Mouse (Mus musculus) kidney, postnatal 36 days (tissue): ENCODE measurements around the gene Plekhj1.

Experiments used
- DNase-seq, 2 experiments: peaks; one replicate each; pipeline ENCODE4 v3.0.0; 2021 to 2022; ENCODE audit warnings: mixed read lengths in 2 of 2

Gene Plekhj1

DNA sequence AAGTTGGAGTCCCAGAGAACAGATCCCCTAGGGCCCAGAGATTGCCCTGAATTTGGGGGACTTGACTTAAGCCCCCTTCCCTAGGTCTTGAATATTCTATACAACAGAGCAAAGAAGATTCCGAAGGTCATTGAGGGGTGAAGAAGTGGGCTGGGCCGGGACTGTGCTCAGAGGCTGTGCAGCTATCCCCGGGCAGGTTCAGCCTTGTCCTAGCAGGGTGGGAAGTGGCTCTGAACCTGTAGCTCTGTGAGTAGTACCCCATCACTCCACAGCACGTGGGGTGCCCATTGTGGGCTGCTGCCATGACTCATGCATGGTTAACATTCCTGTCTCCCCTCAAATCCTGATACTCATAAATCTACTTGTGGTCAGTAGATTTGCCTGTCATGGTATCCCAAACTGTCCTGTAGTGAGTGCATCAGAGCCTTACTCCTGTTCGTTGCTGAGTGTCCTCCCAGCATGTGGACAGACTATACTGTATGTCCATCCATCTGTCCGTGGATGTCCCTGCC, 22.0 kb downstream of the Plekhj1 start:
- DNase-seq = no peak

- DNase-seq = no peak
Measured at GRCm38 (mm10) chr10:80775731-80776130, 22.7 kb downstream of the Plekhj1 start.

DNA sequence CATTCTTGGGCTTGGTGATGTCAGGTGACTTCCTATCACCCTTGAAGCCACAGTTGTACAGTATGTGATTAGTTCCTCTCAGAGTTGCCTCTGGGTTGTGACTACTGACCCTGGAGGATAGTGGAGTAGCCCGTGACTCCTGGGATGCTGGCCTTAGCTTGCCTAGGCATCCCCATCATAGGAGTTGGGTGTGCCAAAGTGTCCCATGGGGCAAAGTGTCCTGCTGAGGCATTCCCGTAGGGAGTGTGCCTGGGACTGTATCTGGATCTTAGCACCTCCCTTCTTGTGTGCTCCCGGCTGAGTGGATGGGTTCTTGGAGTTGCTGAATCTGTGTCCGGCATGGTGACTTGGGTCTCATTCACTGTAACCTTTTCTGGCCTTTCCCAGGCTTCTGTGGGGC, 23.4 kb downstream of the Plekhj1 start:
- no peak for DNase-seq

- peak; percentile 69 to 86 for DNase-seq
Measured at GRCm38 (mm10) chr10:80774549-80774948, 23.9 kb downstream of the Plekhj1 start.

- no peak for DNase-seq
Measured at GRCm38 (mm10) chr10:80773816-80774215, 24.6 kb downstream of the Plekhj1 start.

- DNase-seq = no peak
Measured at GRCm38 (mm10) chr10:80768365-80768764, 30.1 kb downstream of the Plekhj1 start.

DNA sequence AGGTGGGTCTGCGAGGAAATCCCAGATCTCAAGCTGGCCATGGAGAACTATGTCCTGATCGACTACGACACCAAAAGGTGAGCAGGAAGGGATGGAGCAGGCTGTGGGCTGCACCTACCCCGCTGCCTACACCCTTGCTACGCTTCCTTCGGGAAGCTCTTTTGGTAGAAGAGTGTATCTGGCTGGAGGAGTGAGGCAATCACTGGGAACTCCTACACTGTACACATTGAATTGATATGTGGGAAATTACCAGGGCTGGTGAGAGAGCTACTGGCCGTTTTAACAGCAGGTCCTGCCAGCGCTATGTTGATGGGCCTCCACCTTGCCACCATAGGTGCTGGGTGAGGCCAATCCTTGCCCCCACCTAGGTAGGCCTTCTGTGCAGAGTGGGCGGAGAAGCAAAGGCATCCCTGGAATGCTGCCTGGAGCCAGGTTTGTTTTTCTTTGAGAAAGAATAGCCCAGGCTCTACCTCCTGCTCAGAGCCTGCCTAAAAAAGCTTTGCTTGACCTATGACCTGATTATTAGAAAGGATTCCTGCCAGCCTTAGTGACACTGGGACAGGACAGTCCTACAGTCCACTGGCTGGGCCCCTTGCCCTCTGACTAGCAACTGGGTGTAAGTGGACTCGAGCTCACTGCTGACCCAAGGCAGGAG, 32.1 kb downstream of the Plekhj1 start:
- DNase-seq = peak; percentile 61 to 64

- no peak for DNase-seq
Measured at GRCm38 (mm10) chr10:80765746-80766145, 32.7 kb downstream of the Plekhj1 start.

DNA sequence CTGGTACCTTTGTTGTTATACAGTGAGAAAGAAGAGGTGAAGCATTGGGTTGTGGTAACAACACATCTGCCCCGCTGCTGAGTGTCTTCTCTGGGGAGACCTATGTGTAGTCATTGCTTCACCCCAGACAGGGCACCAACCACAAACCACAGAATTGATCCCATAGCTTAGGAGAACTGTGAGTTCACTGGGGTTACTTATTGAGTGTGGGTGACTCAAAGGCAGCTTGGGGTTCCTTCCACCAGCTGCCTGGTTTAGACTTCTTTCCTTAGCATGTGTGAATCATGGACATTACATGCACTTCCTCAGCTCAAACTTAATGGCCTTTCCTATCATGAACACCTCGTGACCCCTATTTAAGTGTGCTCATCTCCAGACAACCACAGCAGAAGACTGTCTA, 34.9 kb downstream of the Plekhj1 start:
- DNase-seq = no peak

DNA sequence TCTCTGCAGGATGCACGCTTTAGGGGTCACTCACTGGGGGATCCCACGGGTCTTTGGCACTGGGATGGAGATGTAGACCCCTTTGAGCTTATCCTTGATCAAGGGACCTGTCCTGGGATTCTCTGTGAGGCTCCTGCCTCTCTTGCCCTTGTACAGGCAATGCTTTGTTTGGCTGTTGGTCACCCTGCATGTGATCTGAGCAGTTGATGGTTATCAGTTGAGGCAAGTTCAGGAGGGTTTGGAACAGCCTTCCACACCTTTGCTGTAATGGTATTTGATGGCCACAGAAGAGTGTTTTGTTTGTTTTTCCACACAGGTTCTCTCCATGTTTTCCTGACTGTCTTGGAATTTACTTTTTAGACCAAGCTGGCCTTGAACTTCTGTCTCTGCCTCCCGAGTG, 36.6 kb downstream of the Plekhj1 start:
- no peak for DNase-seq

DNA sequence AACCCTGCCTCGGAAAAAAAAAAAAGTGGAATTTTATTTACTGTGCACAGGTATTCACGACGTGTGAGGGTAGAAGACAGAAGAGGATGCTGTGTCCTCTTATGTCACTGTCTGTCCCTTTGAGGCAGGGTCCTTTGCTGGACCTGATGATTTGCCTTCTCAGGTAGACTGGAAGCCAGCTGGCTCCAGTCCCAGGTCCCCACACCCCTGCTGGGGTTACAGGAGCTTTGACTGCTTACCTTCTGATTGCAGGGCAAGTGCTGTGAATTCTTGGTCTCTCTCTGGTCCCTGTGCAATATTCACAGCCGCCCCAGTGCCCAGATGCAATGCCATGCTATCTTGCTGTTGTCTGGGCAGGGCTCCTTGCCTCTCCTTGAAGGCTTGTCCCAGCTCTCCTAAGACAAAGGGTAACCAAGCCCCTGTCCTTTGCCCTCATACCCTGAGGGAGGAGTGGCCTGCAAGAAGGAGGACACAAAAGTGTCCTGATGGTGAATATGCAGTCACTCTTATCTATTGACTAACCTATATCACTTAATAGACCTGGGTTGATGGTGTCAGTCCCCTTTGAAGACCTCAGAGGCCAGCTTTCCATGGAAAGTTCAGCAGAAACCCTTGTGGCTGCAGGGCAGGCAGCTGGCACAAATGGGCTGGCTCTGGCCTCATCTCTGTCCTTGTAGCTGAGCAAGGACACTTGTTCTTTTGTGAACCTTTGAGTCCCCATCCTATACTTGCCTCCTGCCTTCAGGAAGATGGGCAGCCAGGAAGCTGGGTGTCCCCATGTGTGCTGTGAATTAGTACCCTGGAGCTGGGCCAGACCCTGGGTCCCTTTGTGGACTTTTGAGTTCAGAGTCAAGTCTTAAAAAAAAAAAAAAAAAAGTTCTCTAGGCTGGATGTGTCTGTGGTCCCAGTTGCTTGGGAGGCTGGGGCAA, 37.6 kb downstream of the Plekhj1 start:
- DNase-seq = peak; percentile 60 to 77

DNA sequence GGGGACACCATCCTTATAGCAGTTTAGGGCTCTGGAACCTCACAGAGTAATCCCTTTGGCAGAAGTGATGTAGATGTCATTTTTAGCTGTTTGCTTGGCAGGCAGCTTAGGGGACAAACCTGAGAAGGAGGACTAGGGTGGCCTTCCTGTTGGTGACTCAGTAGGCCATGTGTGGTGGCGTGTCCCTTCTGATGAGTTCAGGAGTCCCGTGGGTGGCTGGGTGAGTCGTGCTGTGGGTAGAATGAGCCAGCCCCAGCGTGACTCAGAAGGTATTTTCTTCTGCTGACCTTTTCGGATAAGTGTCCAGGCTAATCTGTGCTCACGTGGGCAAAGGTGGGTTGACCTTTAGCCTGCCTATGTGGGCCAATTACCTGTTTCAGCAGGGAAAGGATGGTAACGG, 39.8 kb downstream of the Plekhj1 start:
- no peak for DNase-seq

DNA sequence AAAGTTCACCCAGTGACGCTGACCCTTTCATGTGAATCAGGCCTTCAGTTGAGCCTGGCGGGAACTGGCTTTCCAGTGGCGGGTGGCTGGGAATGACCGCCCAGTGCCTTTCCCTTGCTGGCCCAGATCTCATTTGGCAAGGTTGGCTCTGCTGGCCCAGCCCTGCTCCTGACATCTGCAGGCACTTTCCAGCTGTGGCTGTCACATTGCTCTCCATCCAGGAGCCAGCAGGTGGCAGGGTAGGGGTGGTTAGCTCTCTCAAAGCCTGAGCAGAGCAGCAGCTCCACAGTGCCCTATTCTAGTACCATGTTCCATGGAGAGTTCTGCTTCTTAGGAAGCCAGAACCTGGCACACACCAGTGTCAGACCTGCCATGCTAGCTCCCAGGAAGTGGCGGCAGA, 40.7 kb downstream of the Plekhj1 start:
- peak; percentile 88 to 91 for DNase-seq

- peak in 1 of 2 experiments; percentile 20 for DNase-seq
Measured at GRCm38 (mm10) chr10:80756967-80757366, 41.5 kb downstream of the Plekhj1 start.

DNA sequence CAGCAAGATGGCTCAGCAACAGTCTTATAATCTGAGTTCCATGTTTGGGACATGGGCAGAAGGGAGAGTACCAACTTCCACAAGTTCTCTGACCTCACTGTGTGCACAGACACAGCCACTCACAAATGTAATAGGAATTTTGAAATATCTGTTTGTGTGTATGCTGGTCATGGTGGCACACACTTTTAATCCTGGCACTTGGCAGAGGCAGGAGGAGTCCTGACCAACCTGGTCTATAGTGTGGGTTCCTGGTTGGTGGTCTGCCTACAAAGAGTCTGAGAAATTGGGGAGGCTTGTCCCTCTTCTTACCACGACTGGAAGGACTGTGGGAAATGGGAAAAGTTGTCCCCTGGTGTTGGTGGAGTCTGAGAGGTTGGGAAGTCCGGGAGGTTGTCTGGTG, 41.9 kb downstream of the Plekhj1 start:
- no peak for DNase-seq

GRCm38 (mm10) chr10:80756099-80756498, 42.3 kb downstream of the Plekhj1 start:
- DNase-seq = peak in 1 of 2 experiments; percentile 35

- no peak for DNase-seq
Measured at GRCm38 (mm10) chr10:80755291-80756015, 43.0 kb downstream of the Plekhj1 start.

GRCm38 (mm10) chr10:80754594-80755290, 43.7 kb downstream of the Plekhj1 start, which contains the start of gene Dot1l:
Dot1l (plus strand) TSS chr10:80755206.
- DNase-seq = peak; percentile 98 to 99

GRCm38 (mm10) chr10:80752079-80752625, 46.3 kb downstream of the Plekhj1 start:
- DNase-seq = peak; percentile 87 to 91

DNA sequence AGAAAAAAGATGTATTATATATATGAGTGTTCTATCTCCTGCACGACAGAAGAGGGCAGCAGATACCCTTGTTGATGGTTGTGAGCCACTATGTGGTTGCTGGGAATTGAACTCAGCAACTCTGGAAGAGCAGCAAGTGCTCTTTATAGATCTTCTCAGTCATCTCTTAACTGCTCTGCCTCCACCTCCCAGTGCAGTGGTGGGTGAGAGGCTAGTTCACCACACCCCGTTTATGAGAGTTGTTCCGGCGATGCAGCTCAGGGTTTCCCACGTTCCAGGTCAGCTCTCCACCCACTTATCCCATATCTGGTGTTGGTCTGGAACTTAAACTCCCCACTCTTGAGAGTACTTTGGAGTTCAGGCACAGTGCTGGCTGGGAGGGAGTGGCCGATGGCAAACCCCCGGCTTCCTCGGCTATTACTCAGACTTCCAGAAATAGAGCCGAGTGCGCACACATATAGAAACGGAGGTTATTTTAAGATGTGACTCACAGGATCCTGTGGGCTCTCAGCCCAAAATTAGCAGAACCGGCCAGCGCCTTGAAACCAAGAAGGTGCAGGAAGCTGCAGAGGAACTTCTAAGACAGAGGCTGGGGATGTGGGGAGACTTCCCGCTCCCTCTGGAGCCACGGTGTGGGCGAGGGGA, 47.1 kb downstream of the Plekhj1 start:
- peak; percentile 57 to 72 for DNase-seq

DNA sequence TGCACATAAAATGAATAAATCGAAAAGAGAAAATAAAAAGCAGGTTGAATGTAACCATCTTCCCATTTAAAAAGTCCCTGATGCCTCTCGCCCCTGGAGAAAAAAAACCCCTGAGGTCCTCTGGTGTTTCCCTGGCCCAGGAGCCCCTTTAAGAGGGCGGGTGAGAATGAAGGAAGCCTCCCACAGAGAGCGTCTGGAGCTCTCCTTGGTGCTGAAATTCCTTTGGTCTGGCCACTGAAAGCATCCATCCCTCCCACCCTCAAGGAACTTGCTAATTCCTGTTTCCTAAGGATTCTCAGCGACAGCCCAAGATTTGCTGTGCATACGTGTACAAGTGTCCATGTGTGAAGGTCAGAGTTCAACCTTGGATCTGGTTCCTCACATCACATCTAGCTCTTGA, 49.8 kb downstream of the Plekhj1 start:
- peak; percentile 68 to 85 for DNase-seq
